Mouse (Mus musculus): Measurements from ENCODE around the gene Rhoq. TPM values are rescaled to one million over a fixed set of nuclear protein-coding genes. Genes with fewer than 3 reads are reported as not detected.
A peak's percentile ranks its signal among the peaks of the same experiment; 100 is the strongest.

The Rhoq gene
- polyA plus RNA-seq, 1 experiment from 2014 or later: 20.7 TPM

GRCm38 (mm10) chr17:86947840-86948796 is 14.8 kb upstream of the Rhoq start, which contains the start of gene Atp6v1e2:
Gene Atp6v1e2, minus strand, starts transcription at chr17:86947897.
- no peak within 1 kb of the TSS for H3K4me2 ChIP-seq (ENCODE audit: low read depth, low read length)
- H3K9ac ChIP-seq (replicated peaks; ENCODE audit: low read length): no peak within 1 kb of the TSS
- H3K4me3 ChIP-seq (ENCODE audit: low read depth, low read length): no peak within 1 kb of the TSS
- H3K4me1 ChIP-seq (ENCODE audit: control insufficient read depth, insufficient read depth, low read length): no peaks in the 10 kb centered on the region
- no peak within 1 kb of the TSS for H3K27ac ChIP-seq (replicated peaks; ENCODE audit: low read depth, low read length)
- WGBS: 74% methylated on average over 28 of the region's 28 CpGs
- ATAC-seq (replicated peaks; ENCODE audit: insufficient number of reproducible peaks, low FRiP score, low TSS enrichment, low read depth): peak; percentile 43
- H3K36me3 ChIP-seq (replicated peaks; ENCODE audit: control insufficient read depth, insufficient read depth, low read depth, low read length): no peaks in the 10 kb centered on the region
- DNase-seq (ENCODE audit: low spot score): no peak
- no peaks in the 10 kb centered on the region for H3K9me3 ChIP-seq (replicated peaks; ENCODE audit: control insufficient read depth, low read length)
- no peaks in the 10 kb centered on the region for H3K27me3 ChIP-seq (ENCODE audit: control insufficient read depth, insufficient read depth, low read length)

GRCm38 (mm10) chr17:86948801-86949200 is 14.1 kb upstream of the Rhoq start:
- H3K27me3 ChIP-seq (ENCODE audit: control insufficient read depth, insufficient read depth, low read length): no peaks in the 10 kb centered on the region
- no peaks in the 10 kb centered on the region for H3K4me1 ChIP-seq (ENCODE audit: control insufficient read depth, insufficient read depth, low read length)
- no peaks in the 10 kb centered on the region for H3K9me3 ChIP-seq (replicated peaks; ENCODE audit: control insufficient read depth, low read length)
- DNase-seq (ENCODE audit: low spot score) (no peak), ATAC-seq (replicated peaks; ENCODE audit: insufficient number of reproducible peaks, low FRiP score, low TSS enrichment, low read depth) (no peak)
- no peak overlapping the region for H3K9ac ChIP-seq (replicated peaks; ENCODE audit: low read length)
- no peak overlapping the region for H3K27ac ChIP-seq (replicated peaks; ENCODE audit: low read depth, low read length)
- H3K4me2 ChIP-seq (ENCODE audit: low read depth, low read length): no peak overlapping the region
- H3K36me3 ChIP-seq (replicated peaks; ENCODE audit: control insufficient read depth, insufficient read depth, low read depth, low read length): no peaks in the 10 kb centered on the region
- 71% methylated on average over 6 of the region's 6 CpGs for WGBS
- no peak overlapping the region for H3K4me3 ChIP-seq (ENCODE audit: low read depth, low read length)

GRCm38 (mm10) chr17:86957239-86957638 is 5.6 kb upstream of the Rhoq start:
- WGBS: 90% methylated on average over 5 of the region's 5 CpGs
- no peaks in the 10 kb centered on the region for H3K36me3 ChIP-seq (replicated peaks; ENCODE audit: control insufficient read depth, insufficient read depth, low read depth, low read length)
- H3K4me1 ChIP-seq (ENCODE audit: control insufficient read depth, insufficient read depth, low read length): no peaks in the 10 kb centered on the region
- H3K4me2 ChIP-seq (ENCODE audit: low read depth, low read length): no peak overlapping the region
- no peak for DNase-seq (ENCODE audit: low spot score)
- no peak overlapping the region for H3K4me3 ChIP-seq (ENCODE audit: low read depth, low read length)
- H3K9me3 ChIP-seq (replicated peaks; ENCODE audit: control insufficient read depth, low read length): no peaks in the 10 kb centered on the region
- H3K9ac ChIP-seq (replicated peaks; ENCODE audit: low read length): no peak overlapping the region
- no peaks in the 10 kb centered on the region for H3K27me3 ChIP-seq (ENCODE audit: control insufficient read depth, insufficient read depth, low read length)
- H3K27ac ChIP-seq (replicated peaks; ENCODE audit: low read depth, low read length): no peak overlapping the region
- no peak for ATAC-seq (replicated peaks; ENCODE audit: insufficient number of reproducible peaks, low FRiP score, low TSS enrichment, low read depth)

DNA sequence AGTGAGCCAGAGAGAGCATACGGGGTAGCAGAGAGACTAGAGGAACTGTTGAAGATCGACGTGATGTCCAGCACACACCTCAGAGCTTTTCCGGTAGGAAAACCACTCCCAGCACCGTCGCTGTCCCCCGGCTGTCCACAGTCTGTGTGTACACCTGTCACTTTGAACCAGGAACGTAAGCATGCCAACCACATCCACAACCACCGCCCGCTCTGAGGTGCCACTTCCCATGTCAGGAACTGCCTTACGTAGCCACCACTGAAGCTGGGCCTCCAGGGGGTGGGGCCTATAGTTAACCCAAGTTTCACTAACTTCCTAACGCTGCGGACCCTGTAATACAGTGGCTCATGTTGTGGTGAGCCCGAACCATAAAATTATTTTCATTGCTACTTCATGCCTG is 4.9 kb upstream of the Rhoq start:
- H3K27ac ChIP-seq (replicated peaks; ENCODE audit: low read depth, low read length): no peak overlapping the region

DNA sequence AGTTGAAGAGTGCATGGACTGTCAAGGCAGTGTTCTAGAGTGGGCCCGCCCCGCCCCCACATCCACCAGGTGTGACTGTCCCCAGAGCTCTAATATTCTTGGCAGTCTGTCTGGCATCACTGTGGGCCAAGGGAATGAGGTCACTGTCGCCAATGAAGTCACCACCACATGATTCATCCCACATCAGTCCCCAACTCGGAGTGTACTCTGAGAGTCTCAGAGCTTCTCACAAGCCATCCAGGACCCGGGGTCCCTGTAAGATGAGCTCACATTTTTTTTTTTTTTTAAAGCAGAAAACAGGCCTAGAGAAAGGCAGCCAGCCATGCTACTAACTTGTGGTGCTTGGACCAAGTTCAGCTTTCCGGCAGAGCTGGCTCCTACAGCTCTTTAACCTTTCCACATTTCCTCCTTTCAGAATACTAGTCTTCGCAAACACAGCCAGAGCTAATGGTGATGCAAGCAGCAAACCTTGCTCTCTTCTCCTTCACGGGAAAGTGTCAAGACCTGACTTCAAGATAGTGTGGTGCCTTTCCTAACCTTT is 1.5 kb upstream of the Rhoq start:
- Histone ChIP-seq H3K9ac (replicated peaks; ENCODE audit: low read length) (no peak overlapping the region), H3K9me3 (replicated peaks; ENCODE audit: control insufficient read depth, low read length) (no peaks in the 10 kb centered on the region), H3K4me1 (ENCODE audit: control insufficient read depth, insufficient read depth, low read length) (no peaks in the 10 kb centered on the region), H3K27me3 (ENCODE audit: control insufficient read depth, insufficient read depth, low read length) (no peaks in the 10 kb centered on the region), H3K4me2 (ENCODE audit: low read depth, low read length) (no peak overlapping the region), H3K27ac (replicated peaks; ENCODE audit: low read depth, low read length) (0 out of 2 replicates have a peak overlapping the region, but pooled peaks have one; percentile 20), H3K4me3 (ENCODE audit: low read depth, low read length) (no peak overlapping the region), H3K36me3 (replicated peaks; ENCODE audit: control insufficient read depth, insufficient read depth, low read depth, low read length) (no peaks in the 10 kb centered on the region)
- ATAC-seq (replicated peaks; ENCODE audit: insufficient number of reproducible peaks, low FRiP score, low TSS enrichment, low read depth): no peak
- DNase-seq (ENCODE audit: low spot score): no peak
- whole genome bisulfite sequencing: 63% methylated on average over 8 of the region's 8 CpGs

More for the DNA sequence above, 4.9 kb upstream of the Rhoq start:
- ATAC-seq (replicated peaks; ENCODE audit: insufficient number of reproducible peaks, low FRiP score, low TSS enrichment, low read depth) (no peak), DNase-seq (ENCODE audit: low spot score) (no peak)
- no peaks in the 10 kb centered on the region for H3K36me3 ChIP-seq (replicated peaks; ENCODE audit: control insufficient read depth, insufficient read depth, low read depth, low read length)
- no peaks in the 10 kb centered on the region for H3K9me3 ChIP-seq (replicated peaks; ENCODE audit: control insufficient read depth, low read length)
- WGBS: 83% methylated on average over 14 of the region's 14 CpGs
- H3K27me3 ChIP-seq (ENCODE audit: control insufficient read depth, insufficient read depth, low read length): no peaks in the 10 kb centered on the region
- H3K9ac ChIP-seq (replicated peaks; ENCODE audit: low read length): no peak overlapping the region
- H3K4me3 ChIP-seq (ENCODE audit: low read depth, low read length): no peak overlapping the region
- no peaks in the 10 kb centered on the region for H3K4me1 ChIP-seq (ENCODE audit: control insufficient read depth, insufficient read depth, low read length)
- H3K4me2 ChIP-seq (ENCODE audit: low read depth, low read length): no peak overlapping the region

- H3K4me3 ChIP-seq (ENCODE audit: low read depth, low read length): peak overlapping the region; percentile 88
- H3K4me2 ChIP-seq (ENCODE audit: low read depth, low read length): peak overlapping the region; percentile 87
- ATAC-seq (replicated peaks; ENCODE audit: insufficient number of reproducible peaks, low FRiP score, low TSS enrichment, low read depth) (peak; percentile 37; the same call in 1 of the 2 replicates), DNase-seq (ENCODE audit: low spot score) (peak; percentile 93)
- H3K27ac ChIP-seq (replicated peaks; ENCODE audit: low read depth, low read length): peak overlapping the region; percentile 90
- no peaks in the 10 kb centered on the region for H3K27me3 ChIP-seq (ENCODE audit: control insufficient read depth, insufficient read depth, low read length)
- peak overlapping the region; percentile 88 for H3K9ac ChIP-seq (replicated peaks; ENCODE audit: low read length)
- H3K4me1 ChIP-seq (ENCODE audit: control insufficient read depth, insufficient read depth, low read length): no peaks in the 10 kb centered on the region
- no peaks in the 10 kb centered on the region for H3K9me3 ChIP-seq (replicated peaks; ENCODE audit: control insufficient read depth, low read length)
- H3K36me3 ChIP-seq (replicated peaks; ENCODE audit: control insufficient read depth, insufficient read depth, low read depth, low read length): no peaks in the 10 kb centered on the region
- WGBS: 0% methylated on average over 24 of the region's 24 CpGs
Measured at GRCm38 (mm10) chr17:86962297-86962893, 487 bp upstream of the Rhoq start.

- Histone ChIP-seq H3K27me3 (ENCODE audit: control insufficient read depth, insufficient read depth, low read length) (no peaks in the 10 kb centered on the region), H3K9me3 (replicated peaks; ENCODE audit: control insufficient read depth, low read length) (no peaks in the 10 kb centered on the region), H3K4me2 (ENCODE audit: low read depth, low read length) (peak overlapping the region; percentile 87), H3K4me1 (ENCODE audit: control insufficient read depth, insufficient read depth, low read length) (no peaks in the 10 kb centered on the region), H3K36me3 (replicated peaks; ENCODE audit: control insufficient read depth, insufficient read depth, low read depth, low read length) (no peaks in the 10 kb centered on the region), H3K27ac (replicated peaks; ENCODE audit: low read depth, low read length) (peak overlapping the region; percentile 90), H3K4me3 (ENCODE audit: low read depth, low read length) (peak overlapping the region; percentile 88), H3K9ac (replicated peaks; ENCODE audit: low read length) (peak overlapping the region; percentile 88)
- ATAC-seq (replicated peaks; ENCODE audit: insufficient number of reproducible peaks, low FRiP score, low TSS enrichment, low read depth): peak; percentile 50
- DNase-seq (ENCODE audit: low spot score): peak; percentile 50
- 0% methylated on average over 8 of the region's 26 CpGs for WGBS
Measured at GRCm38 (mm10) chr17:86963586-86963902, 662 bp downstream of the Rhoq start.

- Histone ChIP-seq H3K27me3 (ENCODE audit: control insufficient read depth, insufficient read depth, low read length) (no peaks in the 10 kb centered on the region), H3K4me2 (ENCODE audit: low read depth, low read length) (peak overlapping the region; percentile 87), H3K4me1 (ENCODE audit: control insufficient read depth, insufficient read depth, low read length) (no peaks in the 10 kb centered on the region), H3K4me3 (ENCODE audit: low read depth, low read length) (peak overlapping the region; percentile 88), H3K9me3 (replicated peaks; ENCODE audit: control insufficient read depth, low read length) (no peaks in the 10 kb centered on the region), H3K36me3 (replicated peaks; ENCODE audit: control insufficient read depth, insufficient read depth, low read depth, low read length) (no peaks in the 10 kb centered on the region), H3K9ac (replicated peaks; ENCODE audit: low read length) (peak overlapping the region; percentile 88), H3K27ac (replicated peaks; ENCODE audit: low read depth, low read length) (peak overlapping the region; percentile 90; the same call in 1 of the 2 replicates)
- 0% methylated on average over 6 of the region's 6 CpGs for WGBS
- ATAC-seq (replicated peaks; ENCODE audit: insufficient number of reproducible peaks, low FRiP score, low TSS enrichment, low read depth) (no peak), DNase-seq (ENCODE audit: low spot score) (peak; percentile 30)
Measured at GRCm38 (mm10) chr17:86964041-86964440, 1.2 kb downstream of the Rhoq start.

Data from embryonic facial prominence, embryonic 11.5 days (tissue).